Mouse (Mus musculus) spleen, postnatal 14 days (tissue): ENCODE data around the gene Kctd15.

Experiments
- DNase-seq, 2 experiments: peaks; one replicate each; pipeline ENCODE4 v3.0.0; 2021 to 2022; ENCODE audit warnings: low spot score in 2 of 2

Gene Kctd15

GRCm38 (mm10) chr7:34667874-34668273 is 11.3 kb upstream of the Kctd15 start:
- DNase-seq: no peak

- DNase-seq: no peak
Observed at GRCm38 (mm10) chr7:34663145-34663544, 6.6 kb upstream of the Kctd15 start.

GRCm38 (mm10) chr7:34662227-34662626 is 5.7 kb upstream of the Kctd15 start:
- no peak for DNase-seq

- no peak for DNase-seq
Observed at GRCm38 (mm10) chr7:34659386-34660085, 3.0 kb upstream of the Kctd15 start.

GRCm38 (mm10) chr7:34655086-34655839 is 1.3 kb downstream of the Kctd15 start:
- peak; percentile 14 to 56 for DNase-seq

- no peak for DNase-seq
Observed at GRCm38 (mm10) chr7:34654441-34655085, 2.0 kb downstream of the Kctd15 start.

GRCm38 (mm10) chr7:34653731-34654440 is 2.6 kb downstream of the Kctd15 start:
- DNase-seq: no peak

GRCm38 (mm10) chr7:34652751-34653502 is 3.6 kb downstream of the Kctd15 start:
- no peak for DNase-seq

- DNase-seq: no peak
Observed at GRCm38 (mm10) chr7:34651381-34651780, 5.2 kb downstream of the Kctd15 start.

- DNase-seq: no peak
Observed at GRCm38 (mm10) chr7:34647052-34647451, 9.5 kb downstream of the Kctd15 start.

GRCm38 (mm10) chr7:34646144-34646795 is 10.3 kb downstream of the Kctd15 start:
- DNase-seq: no peak

- no peak for DNase-seq
Observed at GRCm38 (mm10) chr7:34645623-34646022, 10.9 kb downstream of the Kctd15 start.

- no peak for DNase-seq
Observed at GRCm38 (mm10) chr7:34644591-34644990, 11.9 kb downstream of the Kctd15 start.

GRCm38 (mm10) chr7:34643329-34643728 is 13.2 kb downstream of the Kctd15 start:
- DNase-seq: no peak

GRCm38 (mm10) chr7:34641968-34642367 is 14.6 kb downstream of the Kctd15 start:
- no peak for DNase-seq

GRCm38 (mm10) chr7:34639798-34640197 is 16.7 kb downstream of the Kctd15 start:
- DNase-seq: no peak

- DNase-seq: no peak
Observed at GRCm38 (mm10) chr7:34636661-34637060, 19.9 kb downstream of the Kctd15 start.

GRCm38 (mm10) chr7:34632966-34633742 is 23.4 kb downstream of the Kctd15 start:
- DNase-seq: no peak

GRCm38 (mm10) chr7:34630211-34631085 is 26.1 kb downstream of the Kctd15 start:
- peak; percentile 11 to 30 for DNase-seq
